Mouse (Mus musculus) right cerebral cortex, postnatal 14 days (tissue): ENCODE results near the gene Eif1ad.
"Not testable (repeated sequence)": the region's sequence is repeated elsewhere in the genome, so short reads cannot be mapped to it uniquely, and the experiment has no call there.

Experiments
- DNase-seq: peaks from one replicate; pipeline ENCODE4 v3.0.0; 2022

Eif1ad gene

DNA sequence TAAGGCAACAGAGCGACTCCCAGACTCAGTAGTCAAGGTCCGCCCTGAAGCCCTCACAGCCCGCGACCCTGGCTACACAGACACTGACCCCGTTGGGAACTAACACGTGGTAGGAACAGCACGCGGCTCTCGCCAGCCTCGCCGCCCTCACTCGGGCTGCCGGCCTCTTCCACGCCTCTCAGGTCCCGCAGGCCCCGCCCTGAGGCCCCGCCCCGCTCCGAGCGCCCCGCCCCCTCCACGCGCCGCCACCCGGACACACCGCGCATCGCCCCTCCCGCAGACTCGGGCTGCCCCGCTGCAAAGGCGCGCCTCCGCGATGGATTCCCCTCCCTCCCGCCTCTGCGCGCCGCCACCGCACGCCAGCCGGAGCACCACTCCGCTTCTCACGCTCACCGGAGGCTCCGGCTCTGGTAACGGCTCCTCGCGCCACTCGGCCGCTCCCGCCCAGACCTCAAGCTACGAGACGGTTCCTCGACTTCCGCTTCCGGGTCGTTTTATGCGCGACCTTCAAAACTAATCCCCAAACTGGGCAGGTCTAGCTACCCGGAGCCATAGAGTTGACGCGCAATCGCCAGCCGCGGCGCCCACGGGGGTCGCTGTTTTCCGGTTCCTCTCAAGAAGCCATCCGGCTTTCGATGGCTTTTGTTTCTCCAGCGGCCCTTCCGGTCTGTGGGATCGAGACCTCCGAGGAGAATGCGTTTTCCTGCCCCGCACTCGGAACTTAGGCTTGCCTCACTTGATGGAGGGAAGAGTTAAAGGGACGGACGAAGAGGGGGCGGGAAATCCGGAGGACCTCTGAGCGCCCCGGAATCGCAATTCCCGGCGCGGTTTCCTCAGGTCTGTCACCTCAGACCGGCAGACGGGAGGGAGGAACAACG is at the start of gene Eif1ad:
Eif1ad (plus strand) TSS at position 567 of the 878 bp plus-strand sequence.
- DNase-seq = peak; percentile 91

DNA sequence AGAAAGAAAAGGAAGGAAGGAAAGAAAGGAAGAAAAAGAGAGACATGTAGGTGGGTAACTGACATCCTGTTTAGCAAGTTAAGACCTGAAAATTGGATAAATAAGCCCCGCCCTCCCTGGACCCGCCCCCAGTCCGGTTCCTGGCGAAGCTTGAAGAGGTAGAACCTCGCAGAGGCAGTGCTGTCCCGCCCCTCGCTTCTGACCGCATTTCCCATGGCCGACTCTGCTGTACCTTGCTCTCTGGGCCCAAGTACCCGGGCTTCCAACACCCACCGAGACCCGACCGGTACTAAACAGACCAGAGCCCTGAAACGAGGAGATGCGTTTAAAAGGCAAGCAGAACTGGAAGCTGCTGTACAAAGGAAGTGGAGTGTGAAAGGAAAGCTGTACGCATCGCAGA is 42.7 kb upstream of the Eif1ad start:
- DNase-seq = no peak

DNA sequence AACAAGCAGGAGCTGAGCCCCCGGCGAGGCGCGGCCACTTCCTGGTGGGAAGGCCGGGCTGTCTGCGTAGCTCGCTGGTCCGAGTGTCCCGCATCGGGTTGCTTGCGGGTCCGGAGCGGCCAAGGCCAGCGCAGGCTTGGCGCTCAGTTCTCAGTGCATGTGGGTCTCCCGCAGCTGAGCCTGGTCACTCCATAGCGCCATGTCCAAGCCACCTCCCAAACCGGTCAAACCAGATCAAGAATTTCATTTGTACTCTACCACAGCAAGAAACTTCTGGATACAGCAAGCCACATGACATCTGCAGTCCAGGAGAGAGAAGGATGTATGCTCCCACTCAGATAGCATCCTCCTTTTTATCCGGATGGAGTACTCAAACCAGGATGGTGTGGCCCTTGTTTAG is 38.6 kb upstream of the Eif1ad start:
- DNase-seq = no peak

DNA sequence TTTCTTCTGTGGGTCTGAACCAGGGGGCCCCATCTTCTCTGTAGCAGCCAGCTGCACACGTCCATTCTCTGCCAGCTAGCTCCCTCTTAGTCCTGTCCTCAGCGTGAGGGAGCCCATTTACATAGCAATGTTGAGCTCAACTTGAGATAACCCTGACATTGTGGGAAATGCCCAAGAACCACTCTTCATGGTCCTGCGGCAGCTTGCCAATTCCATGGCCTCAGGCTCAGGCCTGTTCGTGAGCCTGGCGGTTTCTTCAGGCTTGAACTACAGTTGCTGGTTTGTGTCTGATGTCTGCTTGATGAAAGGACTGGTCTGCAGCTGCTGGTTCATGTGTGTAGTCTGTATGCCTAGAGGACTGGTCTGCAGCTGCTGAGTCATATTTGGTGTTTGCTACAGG is 31.8 kb upstream of the Eif1ad start:
- DNase-seq = no peak

DNA sequence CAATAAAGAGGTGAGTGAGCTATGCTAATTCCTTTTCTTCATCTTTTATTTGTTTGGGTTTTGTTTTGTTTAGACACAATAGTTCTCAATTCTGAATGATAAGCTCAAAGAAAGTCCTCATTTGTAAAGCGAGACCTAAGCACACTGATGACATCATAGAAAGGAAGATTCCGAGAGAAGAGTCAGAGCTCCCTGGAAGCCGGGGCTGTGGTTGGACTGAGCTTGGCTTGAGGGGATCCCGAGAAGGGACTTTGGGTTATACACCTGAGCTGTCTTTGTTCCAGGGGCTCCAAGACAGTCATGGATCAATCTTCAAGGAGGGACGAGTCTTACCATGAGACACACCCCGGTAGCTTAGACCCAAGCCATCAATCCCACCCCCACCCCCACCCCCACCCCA is 31.1 kb upstream of the Eif1ad start, which contains the start of gene Catsper1:
Catsper1 (plus strand) TSS at position 301 of the 400 bp plus-strand sequence.
- DNase-seq = no peak

DNA sequence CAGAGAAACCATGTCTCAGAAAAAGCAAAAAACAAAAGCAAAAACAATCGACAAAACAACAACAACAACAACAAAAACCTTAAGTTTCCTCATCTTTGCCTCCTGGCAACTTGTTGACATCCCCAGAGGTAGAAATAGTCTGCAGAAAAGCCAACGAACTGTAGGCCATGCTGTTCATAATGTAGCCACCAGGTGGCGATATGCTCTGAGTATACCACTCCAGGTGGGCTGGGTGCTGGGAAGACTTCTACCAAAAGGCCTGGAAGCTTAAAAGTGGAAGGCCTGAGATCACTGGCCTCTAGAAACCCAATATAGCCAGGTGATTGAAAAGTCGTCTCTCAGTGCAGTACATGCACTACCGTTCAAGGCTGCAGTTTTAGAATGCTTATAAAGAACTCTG is 28.6 kb upstream of the Eif1ad start:
- DNase-seq = peak; percentile 79

DNA sequence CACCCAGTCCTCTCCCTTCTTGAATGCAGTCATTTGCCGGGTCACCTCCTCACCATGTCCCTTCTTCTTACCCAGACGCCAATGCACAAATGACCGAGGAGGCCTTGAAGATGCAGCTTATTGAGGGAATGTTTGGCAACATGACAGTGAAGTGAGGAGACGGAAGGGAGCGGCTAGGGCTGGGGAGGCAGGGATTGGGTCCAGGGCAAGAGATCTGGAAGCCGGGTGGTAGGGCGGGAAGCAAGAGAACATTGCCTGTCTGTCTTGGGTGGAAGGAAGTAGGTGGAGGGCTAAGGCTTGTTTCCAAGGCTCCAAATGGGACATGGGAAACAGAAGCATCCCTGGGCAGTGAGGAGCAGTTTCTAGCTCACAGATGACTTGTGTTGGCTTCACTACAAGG is 25.2 kb upstream of the Eif1ad start:
- DNase-seq = no peak

DNA sequence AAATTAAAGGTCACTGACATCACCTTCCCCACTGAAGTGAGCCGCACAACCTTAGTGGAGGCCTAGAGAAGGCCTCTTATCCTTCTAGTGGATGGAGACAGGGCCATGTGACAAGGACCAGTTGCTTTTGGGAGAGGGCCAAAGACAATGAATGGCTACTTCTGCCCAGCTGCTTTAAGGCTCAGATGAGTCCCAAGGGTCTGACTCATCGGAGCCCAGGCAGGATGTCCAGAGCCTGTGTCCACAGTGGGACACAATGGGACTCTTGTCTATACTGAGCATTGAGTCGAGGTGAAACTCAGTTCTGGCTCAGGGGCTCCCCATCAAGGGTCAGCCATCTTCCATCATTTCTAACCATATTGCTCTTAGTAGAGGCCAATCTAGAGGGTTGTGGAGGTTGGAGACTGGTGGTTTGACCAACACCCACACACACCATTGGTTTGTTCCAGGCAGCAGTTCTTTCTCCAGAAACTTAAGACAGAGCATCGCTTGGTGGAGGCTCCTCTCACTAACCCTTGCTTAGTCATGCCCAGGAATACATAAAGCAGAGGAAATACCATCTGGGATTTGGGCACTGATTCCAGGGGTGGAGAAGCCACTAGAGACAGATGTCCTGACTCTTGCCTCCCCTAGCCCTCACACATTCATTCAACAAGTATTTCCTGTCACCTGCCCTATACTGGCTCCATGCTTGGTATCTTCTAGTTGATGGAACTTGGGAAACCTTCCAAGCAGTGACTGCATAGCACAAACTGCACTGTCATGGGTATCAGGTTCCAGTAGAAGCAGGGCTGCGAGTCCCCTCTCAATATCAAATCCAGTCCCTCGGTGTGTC is 21.0 kb upstream of the Eif1ad start:
- no peak for DNase-seq

DNA sequence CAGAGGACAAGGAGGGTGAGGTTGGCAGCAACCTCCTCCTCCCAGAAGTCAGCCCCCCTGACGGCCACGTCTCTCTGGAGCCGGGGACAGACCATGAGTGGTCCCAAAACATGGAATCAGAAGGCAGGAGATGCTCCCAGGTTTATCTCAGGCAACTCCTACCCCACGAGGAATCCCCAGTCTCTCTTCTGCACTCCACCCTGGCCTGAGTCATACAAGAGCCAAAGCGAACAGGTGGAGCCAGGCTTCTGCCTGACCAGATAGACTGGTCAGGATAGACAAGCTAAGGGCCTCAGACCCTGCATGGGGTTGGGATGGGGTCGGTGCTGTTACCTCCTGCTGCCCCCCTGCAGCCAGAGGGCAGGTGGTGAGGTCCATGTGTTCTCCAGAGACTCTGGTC is 18.5 kb upstream of the Eif1ad start:
- no peak for DNase-seq

DNA sequence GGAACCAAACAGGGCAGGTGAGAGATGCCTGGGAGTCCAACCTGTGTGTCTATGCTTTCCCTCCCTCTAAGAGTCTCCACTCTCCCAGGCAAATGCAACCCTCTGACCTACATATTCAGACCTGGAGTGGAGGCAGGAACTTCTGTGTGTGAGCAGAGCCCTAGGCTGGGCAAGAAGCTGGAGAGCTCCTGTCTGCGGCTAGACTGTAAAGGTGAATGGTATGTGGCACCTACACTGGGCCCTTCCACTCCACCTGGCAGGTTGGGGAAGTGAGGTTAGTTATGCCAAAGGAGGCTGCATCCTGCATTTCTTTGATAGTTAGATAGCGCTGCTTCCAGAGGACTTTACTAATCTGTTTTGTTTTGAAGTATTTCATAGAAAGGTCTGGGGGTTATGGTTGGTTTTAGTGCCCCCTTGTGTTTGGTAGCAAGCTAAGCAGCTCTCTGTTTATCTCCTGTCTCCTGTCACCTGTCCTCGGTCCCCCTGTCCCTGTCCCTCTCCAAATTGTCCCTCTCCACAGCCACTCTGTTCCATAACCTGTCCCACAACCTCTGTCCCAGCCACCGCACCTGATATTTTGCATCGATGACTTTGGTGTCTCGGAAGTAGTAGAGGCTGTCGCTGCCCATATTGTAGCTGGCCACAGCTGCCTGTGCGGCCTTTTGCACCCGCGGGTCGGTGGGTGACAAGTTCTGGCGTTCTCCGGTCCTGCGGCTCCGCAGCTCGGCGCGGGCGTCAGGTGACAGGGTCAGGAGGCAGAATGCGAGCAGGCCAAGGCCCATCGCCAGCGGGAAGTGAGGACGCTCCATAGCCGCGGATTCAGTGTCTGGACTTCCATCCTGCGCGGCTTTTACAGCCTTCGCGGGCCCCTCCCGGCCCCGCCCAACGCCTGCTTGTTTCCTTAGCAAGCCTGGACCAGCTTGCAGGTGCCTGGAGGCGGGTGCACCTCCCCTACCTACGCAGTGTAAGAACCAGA is 17.7 kb upstream of the Eif1ad start:
- peak; percentile 24 for DNase-seq

DNA sequence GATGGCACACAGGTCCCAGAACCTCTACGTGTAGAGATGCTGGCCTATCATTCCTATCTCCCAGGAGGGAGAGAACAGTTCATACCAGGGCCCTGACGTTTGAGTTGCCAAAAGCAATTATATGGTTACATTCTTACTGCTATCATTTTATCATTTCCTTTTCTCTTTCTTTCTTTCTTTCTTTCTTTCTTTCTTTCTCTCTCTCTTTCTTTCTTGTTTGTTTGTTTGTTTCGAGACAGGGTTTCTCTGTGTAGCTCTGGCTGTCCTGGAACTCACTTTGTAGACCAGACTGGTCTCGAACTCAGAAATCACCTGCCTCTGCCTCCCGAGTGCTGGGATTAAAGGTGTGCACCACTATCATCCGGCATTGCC is 17.1 kb upstream of the Eif1ad start, which contains the start of gene Cst6:
Cst6 (minus strand) TSS at position 73 of the 372 bp plus-strand sequence.
- DNase-seq = not testable (repeated sequence)

DNA sequence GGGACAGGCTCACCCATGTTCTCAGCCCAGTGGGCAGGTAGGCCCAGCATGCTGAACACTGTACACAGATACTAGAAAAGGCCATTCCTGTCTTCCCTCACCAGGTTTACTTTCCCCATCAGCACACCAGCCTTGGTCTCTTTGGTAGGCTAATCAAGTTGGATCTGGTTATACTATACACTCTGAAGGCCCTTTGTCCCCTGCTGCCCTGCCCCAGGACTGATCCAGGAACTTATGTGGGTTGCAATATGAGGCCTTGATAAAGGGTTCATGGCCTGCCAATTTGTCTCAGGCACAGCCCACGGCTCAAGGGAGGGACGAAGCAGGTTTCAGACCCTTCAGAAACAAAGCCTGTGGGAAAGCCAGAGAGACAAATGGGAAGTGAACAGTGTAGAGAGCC is 12.9 kb upstream of the Eif1ad start:
- no peak for DNase-seq

DNA sequence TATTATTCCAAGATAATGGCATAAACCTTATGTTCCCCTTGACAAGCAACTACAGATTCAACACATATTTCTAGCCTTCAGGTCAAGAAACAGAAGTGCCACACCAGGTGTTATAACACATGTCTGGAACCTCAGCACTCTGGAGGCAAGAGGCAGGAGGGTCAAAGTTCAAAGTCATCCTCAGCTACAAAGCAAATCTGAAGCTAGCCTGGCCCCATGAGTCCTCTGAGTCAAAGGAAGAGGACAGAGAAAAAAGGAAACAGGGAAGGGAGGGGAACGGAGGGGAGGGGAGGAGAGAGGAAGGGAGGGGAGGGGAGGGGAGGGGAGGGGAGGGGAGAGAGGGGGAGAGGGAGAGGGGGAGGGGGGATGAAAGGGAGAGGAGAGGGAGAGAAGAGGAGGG is 10.5 kb upstream of the Eif1ad start:
- DNase-seq = no peak

DNA sequence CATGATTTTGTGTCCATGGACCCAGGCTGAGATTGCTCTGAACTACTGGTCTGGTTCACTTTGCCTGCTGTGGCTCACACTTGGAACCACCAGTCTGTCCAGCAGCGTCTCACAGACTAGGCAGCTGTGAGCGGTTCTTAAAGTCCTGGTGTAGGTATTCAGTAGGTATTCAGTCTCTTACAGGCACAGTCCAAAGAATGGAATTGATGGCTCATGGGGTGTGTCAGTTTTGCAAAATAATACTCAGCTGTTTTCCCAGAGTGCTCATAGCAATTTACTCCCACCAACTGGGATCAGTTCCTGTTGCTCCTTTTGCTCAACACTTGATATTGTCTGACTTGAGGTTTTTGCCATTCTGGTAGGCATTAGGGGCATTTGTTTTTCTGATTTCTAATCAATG is 4.4 kb upstream of the Eif1ad start:
- DNase-seq = no peak

DNA sequence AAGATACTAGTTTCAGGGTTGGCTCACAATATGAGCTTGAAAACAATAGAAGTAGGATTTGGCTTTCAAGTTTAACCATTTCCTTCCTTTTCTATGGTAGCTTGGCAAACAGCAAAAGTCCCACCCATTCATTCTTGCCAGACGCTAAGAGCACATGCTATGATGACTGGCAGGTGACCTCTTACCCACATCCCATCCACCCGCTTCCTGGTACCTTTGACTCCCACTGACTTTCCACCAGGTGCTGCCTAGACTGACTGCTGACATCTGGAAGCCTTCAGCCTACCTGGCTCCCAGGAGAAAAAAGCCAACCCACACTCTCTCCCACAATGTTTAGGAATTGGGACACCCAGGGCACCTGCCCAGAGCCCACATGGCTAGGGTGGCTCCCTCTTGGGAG is 2.4 kb upstream of the Eif1ad start:
- no peak for DNase-seq

DNA sequence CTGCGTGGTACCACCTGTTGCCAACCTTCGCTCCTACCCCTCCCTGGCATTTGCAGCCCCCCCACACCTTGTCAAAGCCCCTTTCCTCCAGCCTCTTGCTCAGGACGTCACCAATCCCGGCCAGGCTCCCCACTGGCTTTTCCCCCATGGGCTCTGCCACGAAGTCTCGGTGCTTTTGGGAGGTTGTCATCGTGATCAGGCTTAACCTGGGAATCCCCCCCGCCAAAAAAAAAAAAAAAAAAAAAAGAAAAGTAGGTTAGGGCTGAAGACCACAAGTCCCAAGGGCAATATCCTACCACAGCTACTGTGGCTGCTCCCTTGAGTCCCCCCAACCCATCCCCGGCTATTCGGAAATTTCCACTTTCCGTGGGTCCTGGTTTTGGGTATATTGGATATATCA is 790 bp upstream of the Eif1ad start:
- DNase-seq = no peak

DNA sequence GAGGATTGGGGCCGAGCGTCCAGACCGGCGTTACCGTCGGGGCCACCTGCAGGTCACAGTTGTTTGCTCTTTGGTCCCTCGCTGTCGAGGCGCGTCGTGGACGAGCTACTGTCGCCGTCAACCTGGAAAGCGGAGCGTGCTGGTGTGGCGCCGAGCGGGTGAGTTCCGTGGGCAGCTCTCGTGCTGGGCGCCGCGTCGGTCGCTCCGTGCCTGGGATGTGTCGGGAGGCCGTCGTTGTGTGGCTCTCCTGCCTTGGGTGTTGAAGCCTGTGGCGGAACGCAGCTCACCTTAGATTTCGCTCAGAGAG is 465 bp downstream of the Eif1ad start, which contains the start of gene Banf1:
Banf1 (minus strand) TSS at position 116 of the 307 bp plus-strand sequence.
- DNase-seq = no peak

DNA sequence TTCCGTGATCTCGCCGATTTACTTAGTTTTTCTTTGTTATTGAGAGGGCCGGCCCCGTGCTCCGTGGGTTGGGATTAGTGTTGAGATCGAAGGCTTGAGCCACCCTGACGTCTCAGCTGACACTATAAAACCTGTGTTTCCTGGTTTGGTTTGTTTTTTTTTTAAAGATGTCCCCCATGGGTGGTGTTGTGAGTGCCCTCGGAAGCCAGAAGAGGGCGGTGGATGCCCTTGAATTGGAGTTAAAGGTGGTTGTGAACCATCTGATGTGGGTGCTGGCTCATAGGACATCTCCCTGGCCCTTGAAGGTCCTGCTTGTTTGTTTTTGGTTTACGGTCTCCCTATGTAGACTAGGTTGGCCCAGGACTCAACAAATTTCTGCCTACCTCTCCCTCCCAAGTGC is 914 bp downstream of the Eif1ad start:
- no peak for DNase-seq

DNA sequence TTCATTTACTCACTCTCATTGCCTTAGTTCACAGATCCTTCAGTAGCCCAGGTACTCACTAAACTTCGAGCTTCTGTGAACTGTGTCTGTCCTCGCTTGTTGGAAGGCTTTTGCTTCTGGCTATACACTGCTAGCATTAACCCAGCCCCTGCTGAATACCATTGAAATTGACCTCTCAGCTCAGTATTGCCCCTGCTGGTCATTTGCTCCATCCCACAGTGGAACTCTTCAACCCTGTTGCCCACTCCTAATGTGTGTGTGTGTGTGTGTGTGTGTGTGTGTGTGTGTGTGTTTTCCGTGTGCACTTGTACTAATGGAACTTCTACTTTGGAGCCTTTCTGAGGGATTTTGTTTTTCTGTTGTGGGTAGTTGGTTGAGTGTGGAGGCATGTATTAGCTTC is 4.4 kb downstream of the Eif1ad start:
- no peak for DNase-seq

DNA sequence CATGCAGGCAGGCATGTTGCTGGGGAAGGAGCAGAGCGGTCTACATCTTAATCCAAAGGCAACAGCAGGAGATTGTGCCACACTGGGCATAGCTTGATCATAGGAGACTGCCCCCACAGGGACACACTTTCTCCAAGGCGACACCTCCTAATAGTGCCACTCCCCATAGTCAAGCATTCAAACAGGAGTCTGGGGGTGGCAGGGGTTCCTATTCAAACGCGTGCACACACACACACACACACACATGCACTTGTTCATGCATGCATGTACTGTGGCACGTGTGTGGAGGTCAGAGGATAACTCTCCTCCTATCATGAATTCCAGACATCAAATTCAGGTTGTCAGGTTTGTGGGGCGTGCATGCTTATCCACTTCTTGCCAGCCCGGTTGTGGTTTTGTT is 6.2 kb downstream of the Eif1ad start:
- no peak for DNase-seq

DNA sequence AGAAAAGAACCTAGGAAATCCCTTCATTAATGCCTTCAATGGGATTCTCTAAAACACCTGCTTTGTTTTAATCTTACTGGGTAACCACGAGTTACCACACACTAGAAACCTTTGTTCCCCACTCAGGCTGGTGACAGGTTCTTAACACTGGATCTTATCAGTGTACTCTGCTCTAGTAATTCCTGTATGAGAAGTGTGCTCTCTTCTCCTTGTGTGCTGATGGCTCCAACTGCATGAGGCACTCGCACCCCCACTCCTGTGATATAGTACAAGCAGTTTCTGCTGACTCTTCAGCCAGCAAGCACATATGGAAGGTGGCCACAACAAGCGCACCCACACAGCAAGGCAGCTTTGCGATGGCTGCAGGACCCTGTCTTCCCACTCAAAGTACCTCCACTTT is 7.6 kb downstream of the Eif1ad start:
- no peak for DNase-seq

DNA sequence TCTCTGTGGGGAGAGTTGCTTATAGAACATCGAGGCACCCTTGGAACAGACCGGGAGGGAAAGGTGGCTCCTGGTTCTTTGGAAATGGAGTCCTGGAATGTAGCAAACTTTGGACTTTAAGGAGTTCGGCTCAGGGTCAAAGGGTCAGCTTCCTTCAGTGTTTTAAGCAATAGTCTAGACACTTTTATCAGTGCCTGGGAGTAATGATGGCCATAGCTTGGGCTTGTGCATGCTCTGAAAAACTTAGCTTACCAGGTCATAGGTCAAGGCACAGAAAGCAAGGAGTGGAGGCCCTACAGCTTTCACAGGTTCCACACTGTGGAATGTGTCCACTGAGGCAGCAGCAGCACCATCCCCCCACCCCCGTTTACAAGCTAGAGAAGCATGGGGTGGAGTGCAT is 8.2 kb downstream of the Eif1ad start:
- no peak for DNase-seq

DNA sequence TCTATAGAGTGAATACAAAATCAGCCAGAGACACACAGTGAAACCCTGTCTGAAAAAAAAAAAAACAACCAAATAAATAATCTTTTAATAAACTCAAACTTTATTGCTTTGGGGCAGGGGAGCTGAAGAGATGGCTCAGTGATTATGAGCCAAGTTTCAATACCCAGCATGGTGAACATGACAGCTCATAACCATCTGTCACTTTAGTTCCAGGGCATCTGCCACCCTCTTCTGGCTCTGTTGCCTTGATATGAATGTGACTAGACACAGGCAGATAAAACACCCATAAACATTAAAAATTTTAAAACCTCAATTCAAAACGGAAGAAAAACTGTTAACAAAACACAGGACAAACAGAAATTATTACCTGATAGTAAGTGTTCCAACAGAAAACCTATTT is 10.9 kb downstream of the Eif1ad start:
- DNase-seq = no peak
